Mouse (Mus musculus) brain, adult 2 months (tissue): Measurements from ENCODE around the gene Lnx1.

Source experiments
- DNase-seq: peaks from one replicate; pipeline ENCODE4 v3.0.0; 2011; ENCODE audit warnings: low read depth, low spot score

Lnx1 gene

DNA sequence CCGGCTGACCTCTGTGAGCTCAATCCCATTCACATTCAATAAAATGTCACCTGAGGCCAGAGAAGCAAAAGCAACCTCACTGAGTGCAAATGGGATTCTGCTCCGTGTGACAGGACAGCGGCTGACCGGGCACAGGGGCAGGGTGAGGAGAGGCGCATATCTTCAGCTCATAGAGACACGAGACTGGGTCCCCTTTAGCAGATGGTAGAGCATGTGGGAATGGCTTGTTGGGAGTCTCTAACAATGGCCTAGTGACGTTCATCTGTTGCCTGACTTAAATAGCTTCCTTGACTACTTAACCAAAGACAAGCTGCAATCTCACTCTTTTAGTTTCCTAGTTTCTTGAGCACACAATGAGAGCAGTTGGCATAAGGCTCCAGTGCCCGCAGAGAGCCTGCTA lies 96.5 kb downstream of the Lnx1 start:
- no peak for DNase-seq

- DNase-seq, result no peak
Measured at GRCm38 (mm10) chr5:74603306-74603705, 99.4 kb downstream of the Lnx1 start.

- no peak for DNase-seq
Measured at GRCm38 (mm10) chr5:74602371-74602770, 100.3 kb downstream of the Lnx1 start.

DNA sequence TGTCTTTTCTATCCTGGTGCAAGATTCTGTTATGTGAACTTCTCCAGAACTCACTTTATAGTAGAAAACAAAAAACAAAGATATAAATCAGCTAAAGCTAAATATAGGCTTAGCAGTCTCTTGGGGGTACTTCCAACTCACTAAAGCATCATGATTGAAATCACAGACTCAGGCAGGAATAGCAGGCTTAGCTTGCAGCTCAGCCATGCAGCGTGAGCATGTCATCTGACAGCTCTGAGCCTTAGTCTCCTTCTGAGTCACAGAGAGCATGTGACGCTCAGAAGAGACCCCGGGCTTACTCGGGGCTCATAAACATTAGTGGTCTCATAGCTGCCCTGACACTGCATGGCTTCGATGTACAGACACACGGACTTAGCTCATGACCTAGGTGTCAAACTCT lies 100.7 kb downstream of the Lnx1 start:
- no peak for DNase-seq

- DNase-seq, result no peak
Measured at GRCm38 (mm10) chr5:74601171-74601570, 101.5 kb downstream of the Lnx1 start.

DNA sequence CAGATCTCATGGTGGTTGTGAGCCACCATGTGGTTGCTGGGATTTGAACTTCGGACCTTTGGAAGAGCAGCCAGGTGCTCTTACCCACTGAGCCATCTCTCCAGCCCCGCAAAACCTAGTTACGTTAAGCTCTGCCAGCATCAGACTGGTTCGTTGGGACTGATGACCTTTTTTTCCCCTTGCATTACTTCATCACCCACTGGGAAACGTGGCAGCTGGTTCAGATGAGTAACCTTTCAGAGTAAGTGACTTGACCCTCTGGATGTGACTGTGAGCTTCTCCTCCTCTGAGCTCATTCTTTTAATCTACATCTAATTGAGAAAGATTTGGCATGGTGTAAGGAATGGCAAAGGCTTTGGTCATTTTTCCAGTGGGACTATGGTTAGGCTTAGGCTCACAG lies 102.7 kb downstream of the Lnx1 start:
- no peak for DNase-seq

DNA sequence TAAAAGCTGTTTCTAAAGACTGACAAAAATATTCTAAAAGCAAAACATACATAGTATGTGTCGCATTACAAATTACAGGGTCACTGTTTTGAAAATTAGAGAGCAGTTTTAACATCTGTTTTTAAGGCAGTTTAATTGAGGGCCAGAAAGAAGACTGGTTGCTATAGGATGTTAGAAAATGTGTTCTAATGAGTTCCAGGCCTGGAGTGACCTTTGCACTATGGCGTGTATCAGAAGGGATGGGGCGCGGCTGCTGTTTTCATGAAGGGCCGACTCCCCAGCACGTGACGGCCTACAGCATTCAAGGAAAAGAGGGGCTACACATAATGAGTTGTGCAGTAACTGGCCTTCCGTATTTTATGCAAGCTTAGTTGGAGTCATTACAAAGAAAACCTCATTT lies 109.6 kb downstream of the Lnx1 start:
- DNase-seq, result no peak

- no peak for DNase-seq
Measured at GRCm38 (mm10) chr5:74591413-74591812, 111.3 kb downstream of the Lnx1 start.

DNA sequence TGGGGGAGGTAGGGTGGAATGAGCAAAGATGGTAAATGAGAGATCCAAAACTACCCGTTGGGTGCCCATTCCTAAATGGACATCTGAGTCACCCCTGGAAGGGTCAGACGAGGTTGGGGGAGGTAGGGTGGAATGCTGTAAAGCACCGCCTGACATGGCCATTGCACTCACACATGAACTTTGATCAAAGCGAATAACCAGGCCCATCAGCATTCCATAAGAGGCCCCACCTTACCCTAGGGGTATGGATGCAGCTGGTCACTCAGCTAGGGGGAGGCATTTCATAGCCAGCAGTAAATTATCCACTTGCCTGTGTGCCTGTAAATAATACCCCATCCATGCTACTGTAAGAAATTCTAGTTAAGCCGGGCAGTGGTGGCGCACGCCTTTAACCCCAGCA lies 113.6 kb downstream of the Lnx1 start:
- no peak for DNase-seq

- DNase-seq, result no peak
Measured at GRCm38 (mm10) chr5:74571767-74572166, 130.9 kb downstream of the Lnx1 start.

DNA sequence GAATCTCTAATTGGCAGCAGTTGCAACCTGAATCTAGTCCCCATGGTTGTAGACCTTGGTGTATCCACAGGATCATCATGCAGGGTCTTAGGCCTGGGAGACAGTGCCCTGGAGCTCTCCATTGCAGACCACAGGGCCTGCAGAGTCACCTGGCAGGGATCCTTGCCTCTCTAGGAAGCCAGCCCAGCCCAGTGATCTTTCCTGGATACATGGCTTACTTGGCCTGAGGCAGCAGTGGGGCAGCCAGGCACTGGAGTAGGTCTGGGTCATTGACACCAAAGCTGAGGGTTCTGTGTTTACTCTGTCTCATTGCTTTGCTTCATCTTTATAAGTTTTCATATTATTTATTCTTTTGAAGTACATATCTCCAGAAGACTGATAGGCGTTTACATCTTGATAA lies 141.6 kb downstream of the Lnx1 start:
- DNase-seq, result no peak

- peak; percentile 62 for DNase-seq
Measured at GRCm38 (mm10) chr5:74549566-74549965, 153.1 kb downstream of the Lnx1 start.

GRCm38 (mm10) chr5:74545606-74546005 lies 157.1 kb downstream of the Lnx1 start:
- no peak for DNase-seq
